ENCODE assay signal across 8 mouse cellular contexts in genomic region chr5:77217211-77217610, GRCm38 (mm10). TPM values are rescaled to one million over a fixed set of nuclear protein-coding genes. Genes with fewer than 3 reads are reported as not detected.
DNase-seq lines count a peak whose midpoint lies in the region; ATAC-seq and TF ChIP-seq lines count a peak whose summit lies in the region.

No protein-coding gene starts in this region.

- no peak overlapping the region; the same call in 1 of the 2 replicates for H3K4me2 ChIP-seq in forebrain, embryonic 13.5 days
- H3K4me2 ChIP-seq in heart, postnatal 0 days (ENCODE audit: low read depth, low read length) = 0 out of 2 replicates have a peak overlapping the region, but pooled peaks have one; percentile 35
- no peak overlapping the region for H3K4me2 ChIP-seq in liver, embryonic 16.5 days (ENCODE audit: low read depth, low read length)
- peak overlapping the region; percentile 28; the same call in 1 of the 2 replicates for H3K4me2 ChIP-seq in neural tube, embryonic 15.5 days

- 13% methylated on average over 9 of the region's 9 CpGs for WGBS in forebrain, embryonic 13.5 days
- WGBS in heart, postnatal 0 days = 10% methylated on average over 9 of the region's 9 CpGs
- WGBS in large intestine, adult 2 months = 11% methylated on average over 9 of the region's 9 CpGs
- WGBS in liver, embryonic 16.5 days (ENCODE audit: insufficient replicate concordance) = 10% methylated on average over 9 of the region's 9 CpGs
- WGBS in neural tube, embryonic 15.5 days = 13% methylated on average over 9 of the region's 9 CpGs
- WGBS in thymus, adult 2 months = 10% methylated on average over 9 of the region's 9 CpGs

- H3K27ac ChIP-seq in forebrain, embryonic 13.5 days = no peak overlapping the region
- no peak overlapping the region for H3K27ac ChIP-seq in heart, postnatal 0 days (ENCODE audit: low read depth)
- H3K27ac ChIP-seq in liver, embryonic 16.5 days (ENCODE audit: low read length) = no peak overlapping the region
- no peak overlapping the region for H3K27ac ChIP-seq in neural tube, embryonic 15.5 days (replicated peaks)
- H3K27ac ChIP-seq in thymus, adult 2 months (ENCODE audit: control insufficient read depth, insufficient read depth, low read length) = no peak overlapping the region

- no peaks in the 10 kb centered on the region for H3K36me3 ChIP-seq in forebrain, embryonic 13.5 days (ENCODE audit: poor library complexity, severe bottlenecking)
- H3K36me3 ChIP-seq in heart, postnatal 0 days (replicated peaks; ENCODE audit: control insufficient read depth, insufficient read depth, low read length) = no peaks in the 10 kb centered on the region
- H3K36me3 ChIP-seq in liver, embryonic 16.5 days (ENCODE audit: control insufficient read depth, insufficient read depth) = no peaks in the 10 kb centered on the region
- no peaks in the 10 kb centered on the region for H3K36me3 ChIP-seq in neural tube, embryonic 15.5 days
- no peaks in the 10 kb centered on the region for H3K36me3 ChIP-seq in thymus, adult 2 months (ENCODE audit: control insufficient read depth, insufficient read depth, low read length)

- H3K27me3 ChIP-seq in forebrain, embryonic 13.5 days = no peaks in the 10 kb centered on the region
- H3K27me3 ChIP-seq in heart, postnatal 0 days (ENCODE audit: control insufficient read depth, insufficient read depth, low read length) = no peaks in the 10 kb centered on the region
- no peaks in the 10 kb centered on the region for H3K27me3 ChIP-seq in liver, embryonic 16.5 days (ENCODE audit: control insufficient read depth, insufficient read depth, low read depth, low read length)
- no peaks in the 10 kb centered on the region for H3K27me3 ChIP-seq in neural tube, embryonic 15.5 days (replicated peaks)
- no peaks in the 10 kb centered on the region for H3K27me3 ChIP-seq in thymus, adult 2 months (ENCODE audit: control insufficient read depth, insufficient read depth, low read length)

- H3K4me1 ChIP-seq in forebrain, embryonic 13.5 days = no peaks in the 10 kb centered on the region
- no peaks in the 10 kb centered on the region for H3K4me1 ChIP-seq in heart, postnatal 0 days (ENCODE audit: control insufficient read depth, insufficient read depth)
- no peaks in the 10 kb centered on the region for H3K4me1 ChIP-seq in liver, embryonic 16.5 days (ENCODE audit: control insufficient read depth, low read depth, low read length)
- no peaks in the 10 kb centered on the region for H3K4me1 ChIP-seq in neural tube, embryonic 15.5 days
- peaks cover 23% of the 10 kb centered on the region for H3K4me1 ChIP-seq in thymus, adult 2 months (replicated peaks; ENCODE audit: control insufficient read depth, insufficient read depth, low read length)

- ATAC-seq in forebrain, embryonic 13.5 days = peak; percentile 78; the same call in 1 of the 2 replicates
- ATAC-seq in heart, postnatal 0 days (ENCODE audit: insufficient read depth, low read depth) = peak; percentile 71
- ATAC-seq in liver, embryonic 16.5 days (ENCODE audit: low read depth) = no peak
- ATAC-seq in neural tube, embryonic 15.5 days (ENCODE audit: low FRiP score) = peak; percentile 79; the same call in 1 of the 2 replicates

- no peak overlapping the region for H3K9ac ChIP-seq in forebrain, embryonic 13.5 days
- no peak overlapping the region for H3K9ac ChIP-seq in heart, postnatal 0 days (replicated peaks; ENCODE audit: low read depth, low read length)
- H3K9ac ChIP-seq in liver, embryonic 16.5 days (ENCODE audit: low read depth, low read length) = no peak overlapping the region
- H3K9ac ChIP-seq in neural tube, embryonic 15.5 days (replicated peaks) = no peak overlapping the region

- H3K9me3 ChIP-seq in forebrain, embryonic 13.5 days (replicated peaks) = no peaks in the 10 kb centered on the region
- no peaks in the 10 kb centered on the region for H3K9me3 ChIP-seq in heart, postnatal 0 days (replicated peaks; ENCODE audit: control insufficient read depth, low read length)
- no peaks in the 10 kb centered on the region for H3K9me3 ChIP-seq in liver, embryonic 16.5 days (replicated peaks; ENCODE audit: control insufficient read depth, low read length)
- no peaks in the 10 kb centered on the region; the same call in 1 of the 2 replicates for H3K9me3 ChIP-seq in neural tube, embryonic 15.5 days (replicated peaks)

- TF ChIP-seq CTCF in heart, postnatal 0 days (IDR thresholded peaks at IDR 0.05; ENCODE audit: low read depth) = peak; percentile 84
- no peak for TF ChIP-seq CTCF in thymus, adult 2 months (IDR thresholded peaks at IDR 0.05; ENCODE audit: borderline replicate concordance, control insufficient read depth, extremely low read depth, insufficient read depth, low read length, poor library complexity)

- TF ChIP-seq EP300 in heart, postnatal 0 days (IDR thresholded peaks at IDR 0.05; ENCODE audit: low read depth) = no peak

- TF ChIP-seq POLR2A in thymus, adult 2 months (IDR thresholded peaks at IDR 0.05; ENCODE audit: control insufficient read depth, extremely low read depth, insufficient read depth, low read length, poor library complexity) = no peak

- peak; percentile 78 for DNase-seq in MEL-GATA-1-ER (ENCODE audit: extremely low read depth, low read depth)
- peak; percentile 15 for DNase-seq in cerebellum, adult 11 months
- DNase-seq in heart, postnatal 0 days (ENCODE audit: low spot score) = peak; percentile 83
- peak; percentile 55 for DNase-seq in large intestine, adult 2 months (ENCODE audit: low read depth, low spot score)
- peak; percentile 79 for DNase-seq in thymus, adult 2 months

- no peak overlapping the region for H3K4me3 ChIP-seq in forebrain, embryonic 13.5 days
- H3K4me3 ChIP-seq in heart, postnatal 0 days (ENCODE audit: low read depth, low read length) = 0 out of 2 replicates have a peak overlapping the region, but pooled peaks have one; percentile 16
- 0 out of 2 replicates have a peak overlapping the region, but pooled peaks have one; percentile 15 for H3K4me3 ChIP-seq in liver, embryonic 16.5 days (ENCODE audit: low read depth, low read length)
- no peak overlapping the region for H3K4me3 ChIP-seq in neural tube, embryonic 15.5 days (replicated peaks)
- no peak overlapping the region for H3K4me3 ChIP-seq in thymus, adult 2 months (ENCODE audit: control insufficient read depth, insufficient read depth, low read length)

RNA-seq across cellular contexts. Expression of gene Spink2, which starts 5.9 kb away (rescaled TPM):
- polyA plus RNA-seq in forebrain, embryonic 13.5 days (2015; fragmentation: Nextera tagmentation; extraction: Ambion mirVana) = 0.94 and 1.4 TPM in 2 replicates
- total RNA-seq in heart, postnatal 0 days (2014; rRNA removed; ENCODE audit: low replicate concordance) = 22.6 TPM in 1 of 2 replicates, not detected in the other
- polyA plus RNA-seq in heart, postnatal 0 days (2015; fragmentation: Nextera tagmentation; extraction: Ambion mirVana) = 1.5 and 2.1 TPM in 2 replicates
- 0.43 and 0.56 TPM in 2 replicates for polyA plus RNA-seq in large intestine, adult 2 months (2012; rRNA removed)
- polyA plus RNA-seq in liver, embryonic 16.5 days (2015; fragmentation: Nextera tagmentation; extraction: Ambion mirVana) = not detected in 2 replicates
- 2.9 and 3.2 TPM in 2 replicates for polyA plus RNA-seq in neural tube, embryonic 15.5 days (2015; fragmentation: Nextera tagmentation; extraction: Ambion mirVana)
- 0.33 and 1.3 TPM in 2 replicates for polyA plus RNA-seq in thymus, adult 2 months (2012; rRNA removed)

RNA-seq across cellular contexts. Expression of gene Rest, which starts 48.1 kb away (rescaled TPM):
- polyA plus RNA-seq in forebrain, embryonic 13.5 days (2015; fragmentation: Nextera tagmentation; extraction: Ambion mirVana) = 11.1 and 13.1 TPM in 2 replicates
- 20.3 and 23.7 TPM in 2 replicates for total RNA-seq in heart, postnatal 0 days (2014; rRNA removed; ENCODE audit: low replicate concordance)
- 14.7 and 14.9 TPM in 2 replicates for polyA plus RNA-seq in heart, postnatal 0 days (2015; fragmentation: Nextera tagmentation; extraction: Ambion mirVana)
- 2.9 and 4.6 TPM in 2 replicates for polyA plus RNA-seq in large intestine, adult 2 months (2012; rRNA removed)
- polyA plus RNA-seq in liver, embryonic 16.5 days (2015; fragmentation: Nextera tagmentation; extraction: Ambion mirVana) = 5.9 and 6.1 TPM in 2 replicates
- polyA plus RNA-seq in neural tube, embryonic 15.5 days (2015; fragmentation: Nextera tagmentation; extraction: Ambion mirVana) = 6.2 and 10.9 TPM in 2 replicates
- polyA plus RNA-seq in thymus, adult 2 months (2012; rRNA removed) = 14.0 and 18.4 TPM in 2 replicates

Comparison
In these comparisons a context has a peak if more than half of its experiments do, and no peak if none do; other contexts are left out.
1. DNase-seq: peak in every context shown above with its lines; median percentile 83 in heart, postnatal 0 days; 79 in thymus, adult 2 months; 78 in MEL-GATA-1-ER; 55 in large intestine, adult 2 months; 15 in cerebellum, adult 11 months.
2. H3K4me2 ChIP-seq: peak in heart, postnatal 0 days (single experiment) and neural tube, embryonic 15.5 days (single experiment); none in forebrain, embryonic 13.5 days (single experiment) and liver, embryonic 16.5 days (single experiment).
3. H3K4me3 ChIP-seq: peak in heart, postnatal 0 days (single experiment) and liver, embryonic 16.5 days (single experiment); none in forebrain, embryonic 13.5 days (single experiment), neural tube, embryonic 15.5 days (single experiment) and thymus, adult 2 months (single experiment).